Mouse (Mus musculus): ENCODE data around the gene Arhgap8. TPM values are rescaled to one million over a fixed set of nuclear protein-coding genes. Genes with fewer than 3 reads are reported as not detected.

The Arhgap8 gene
- not detected for polyA plus RNA-seq (2017; shearing (Covaris generic))

DNA sequence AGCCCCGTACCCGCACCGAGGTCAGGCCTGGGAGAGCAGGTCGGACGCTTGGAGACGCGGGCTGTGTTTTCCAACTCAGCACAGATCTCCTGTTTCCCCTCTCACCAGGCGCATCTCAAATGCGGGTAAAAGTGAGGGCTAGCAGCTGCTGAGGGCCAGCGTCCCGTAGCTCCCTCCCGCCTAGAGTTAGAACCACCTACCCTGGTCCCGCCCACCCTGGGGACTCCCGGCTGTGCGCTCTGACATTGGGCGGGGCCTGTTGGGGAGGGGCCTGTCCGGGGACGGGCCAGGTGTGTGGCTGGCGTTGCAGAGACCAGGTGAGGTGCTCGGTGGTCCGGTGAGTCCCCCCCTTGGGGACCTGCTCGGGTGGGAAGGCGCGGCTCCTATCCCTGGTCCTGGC is at the start of gene Arhgap8:
Gene Arhgap8 (plus strand): TSS at position 262 of the 400 bp plus-strand sequence.

Other genes starting within 250 kb of the Arhgap8 start
- gene Rtl6, start 162.2 kb upstream of the Arhgap8 start, polyA plus RNA-seq (2017; shearing (Covaris generic)) = 1.4 TPM
- gene Prr5, start 50.4 kb upstream of the Arhgap8 start, polyA plus RNA-seq (2017; shearing (Covaris generic)) = not detected
- gene Phf21b, start 136.0 kb downstream of the Arhgap8 start, polyA plus RNA-seq (2017; shearing (Covaris generic)) = 1.5 TPM
- gene Gm29666, start 200.0 kb downstream of the Arhgap8 start, polyA plus RNA-seq (2017; shearing (Covaris generic)) = 0.24 TPM
- 96.0 TPM for gene Nup50, start 203.4 kb downstream of the Arhgap8 start, polyA plus RNA-seq (2017; shearing (Covaris generic))

All from naive thymus-derived CD4-positive, alpha-beta T cell, adult 5 months (primary cell).